Mouse (Mus musculus) intestine, embryonic 14.5 days (tissue): Measurements from ENCODE around the gene Rgl1. TPM values are rescaled to one million over a fixed set of nuclear protein-coding genes. Genes with fewer than 3 reads are reported as not detected.

Experiments
- ATAC-seq: fragments of 200-750 bp; cut with Nextera tagmentation; replicated peaks from 2 replicates; pipeline ENCODE4 v1.8.0; 2017; ENCODE audit warnings: low read depth, moderate number of reproducible peaks, moderate TSS enrichment, moderate library complexity; ENCODE audit not compliant: low FRiP score, low TSS enrichment
- DNase-seq: peaks from one replicate; pipeline ENCODE4 v3.0.0-alpha.2; 2018; ENCODE audit warnings: low spot score
- H3K27ac ChIP-seq: fragments of 300-500 bp; sonication (generic); 2 replicates; pipeline ENCODE4 v1.5.1; 2014; ENCODE audit warnings: low read depth, mild to moderate bottlenecking, control low read depth
- H3K27me3 ChIP-seq: fragments of 300-500 bp; sonication (generic); replicated peaks from 2 replicates; pipeline ENCODE4 v1.6.1; 2014; ENCODE audit warnings: low read length, control low read depth; ENCODE audit not compliant: control insufficient read depth, insufficient read depth
- H3K36me3 ChIP-seq: fragments of 300-500 bp; sonication (generic); 2 replicates; pipeline ENCODE4 v1.6.1; 2014; ENCODE audit warnings: low read length, control low read depth; ENCODE audit not compliant: control insufficient read depth, insufficient read depth
- H3K4me1 ChIP-seq: fragments of 300-500 bp; sonication (generic); replicated peaks from 2 replicates; pipeline ENCODE4 v1.6.1; 2014; ENCODE audit warnings: low read length, control low read depth, mixed read lengths; ENCODE audit not compliant: control insufficient read depth, insufficient read depth
- H3K4me2 ChIP-seq: fragments of 300-500 bp; sonication (generic); 2 replicates; pipeline ENCODE4 v1.6.1; 2014; ENCODE audit warnings: low read length
- H3K4me3 ChIP-seq: fragments of 300-500 bp; sonication (generic); 2 replicates; pipeline ENCODE4 v1.5.1; 2014; ENCODE audit warnings: low read depth, low read length, control low read depth, mixed read lengths
- H3K9ac ChIP-seq: fragments of 300-500 bp; sonication (generic); 2 replicates; pipeline ENCODE4 v1.6.1; 2014; ENCODE audit warnings: mild to moderate bottlenecking, low read length
- H3K9me3 ChIP-seq: fragments of 300-500 bp; sonication (generic); 2 replicates; pipeline ENCODE4 v1.6.1; 2016; ENCODE audit warnings: low read length, control low read depth; ENCODE audit not compliant: control insufficient read depth
- WGBS: fragments of 180-500 bp; shearing (Covaris S2); extraction: QIAGEN DNeasy Blood & Tissue Kit; methylation state at CpG from one replicate; pipeline ENCODE4 v1.1.7; 2014; 5-methylcytosine and 5-hydroxymethylcytosine counted together
- polyA plus RNA-seq: library from polyadenylated mRNA; unstranded; fragments of >200 nt; fragmentation: Nextera tagmentation; extraction: Ambion mirVana; gene quantifications from 2 replicates; pipeline ENCODE4 v1.2.1, GENCODE M21; 2014

The Rgl1 gene
- polyA plus RNA-seq, 1 experiment from 2014 or later, result 50.9 TPM

GRCm38 (mm10) chr1:152531498-152531897, 234.7 kb downstream of the Rgl1 start:
- no peaks in the 10 kb centered on the region for H3K27me3 ChIP-seq
- ATAC-seq, result no peak
- H3K4me3 ChIP-seq, result no peak overlapping the region
- H3K9ac ChIP-seq, result no peak overlapping the region
- peak; percentile 53 for DNase-seq
- no peak overlapping the region for H3K4me2 ChIP-seq
- 39% methylated on average over 15 of the region's 15 CpGs for WGBS
- no peak overlapping the region for H3K27ac ChIP-seq
- peaks cover 37% of the 10 kb centered on the region for H3K36me3 ChIP-seq
- 0 out of 2 replicates have a peak, but pooled peaks cover 7% of the 10 kb centered on the region for H3K4me1 ChIP-seq
- H3K9me3 ChIP-seq, result no peaks in the 10 kb centered on the region

- Histone ChIP-seq H3K36me3 (peaks cover 47% of the 10 kb centered on the region), H3K27ac (no peak overlapping the region), H3K9ac (no peak overlapping the region), H3K4me3 (no peak overlapping the region), H3K27me3 (no peaks in the 10 kb centered on the region), H3K4me2 (no peak overlapping the region), H3K9me3 (no peaks in the 10 kb centered on the region), H3K4me1 (0 out of 2 replicates have a peak, but pooled peaks cover 7% of the 10 kb centered on the region)
- WGBS, result 85% methylated on average over 3 of the region's 3 CpGs
- ATAC-seq, result no peak
- DNase-seq, result no peak
These were observed 237.4 kb downstream of the Rgl1 start for GRCm38 (mm10) chr1:152528778-152529177.

GRCm38 (mm10) chr1:152528214-152528613, 237.9 kb downstream of the Rgl1 start:
- Histone ChIP-seq H3K4me3 (no peak overlapping the region), H3K4me2 (no peak overlapping the region), H3K9me3 (no peaks in the 10 kb centered on the region), H3K9ac (no peak overlapping the region), H3K36me3 (peaks cover 48% of the 10 kb centered on the region), H3K27me3 (no peaks in the 10 kb centered on the region), H3K4me1 (0 out of 2 replicates have a peak, but pooled peaks cover 7% of the 10 kb centered on the region), H3K27ac (no peak overlapping the region)
- DNase-seq (no peak), ATAC-seq (no peak)
- 82% methylated on average over 6 of the region's 6 CpGs for WGBS

GRCm38 (mm10) chr1:152526154-152526553, 240.0 kb downstream of the Rgl1 start:
- Histone ChIP-seq H3K4me2 (no peak overlapping the region), H3K27ac (no peak overlapping the region), H3K4me1 (no peaks in the 10 kb centered on the region), H3K36me3 (peaks cover 61% of the 10 kb centered on the region), H3K4me3 (no peak overlapping the region), H3K27me3 (no peaks in the 10 kb centered on the region), H3K9ac (no peak overlapping the region), H3K9me3 (no peaks in the 10 kb centered on the region)
- 86% methylated on average over 9 of the region's 9 CpGs for WGBS
- no peak for ATAC-seq
- no peak for DNase-seq

- H3K9ac ChIP-seq, result no peak overlapping the region
- WGBS, result 22% methylated on average over 6 of the region's 6 CpGs
- no peak overlapping the region for H3K27ac ChIP-seq
- H3K9me3 ChIP-seq, result no peaks in the 10 kb centered on the region
- H3K36me3 ChIP-seq, result peaks cover 66% of the 10 kb centered on the region
- peak; percentile 81 for DNase-seq
- no peak overlapping the region for H3K4me2 ChIP-seq
- H3K4me3 ChIP-seq, result no peak overlapping the region
- peak; percentile 65 for ATAC-seq
- no peaks in the 10 kb centered on the region for H3K27me3 ChIP-seq
- H3K4me1 ChIP-seq, result no peaks in the 10 kb centered on the region
These were observed 241.0 kb downstream of the Rgl1 start for GRCm38 (mm10) chr1:152524987-152525648.

GRCm38 (mm10) chr1:152524098-152524892, 241.9 kb downstream of the Rgl1 start:
- peaks cover 72% of the 10 kb centered on the region for H3K36me3 ChIP-seq
- H3K4me2 ChIP-seq, result no peak overlapping the region
- no peaks in the 10 kb centered on the region for H3K27me3 ChIP-seq
- ATAC-seq, result no peak
- no peaks in the 10 kb centered on the region for H3K9me3 ChIP-seq
- H3K4me1 ChIP-seq, result no peaks in the 10 kb centered on the region
- H3K27ac ChIP-seq, result no peak overlapping the region
- DNase-seq, result no peak
- H3K4me3 ChIP-seq, result no peak overlapping the region
- H3K9ac ChIP-seq, result no peak overlapping the region
- WGBS, result 82% methylated on average over 22 of the region's 22 CpGs

- Histone ChIP-seq H3K4me3 (no peak overlapping the region), H3K27ac (no peak overlapping the region), H3K4me2 (no peak overlapping the region), H3K9ac (no peak overlapping the region), H3K4me1 (no peaks in the 10 kb centered on the region), H3K9me3 (no peaks in the 10 kb centered on the region), H3K36me3 (peaks cover 79% of the 10 kb centered on the region), H3K27me3 (no peaks in the 10 kb centered on the region)
- 71% methylated on average over 11 of the region's 11 CpGs for WGBS
- DNase-seq, result no peak
- no peak for ATAC-seq
These were observed 242.9 kb downstream of the Rgl1 start for GRCm38 (mm10) chr1:152523292-152523691.

GRCm38 (mm10) chr1:152522226-152522625, 243.9 kb downstream of the Rgl1 start:
- 89% methylated on average over 3 of the region's 3 CpGs for WGBS
- Histone ChIP-seq H3K9ac (no peak overlapping the region), H3K36me3 (peaks cover 74% of the 10 kb centered on the region)

More at GRCm38 (mm10) chr1:152522226-152522625, 243.9 kb downstream of the Rgl1 start:
- H3K4me3 ChIP-seq, result no peak overlapping the region
- DNase-seq (no peak), ATAC-seq (no peak)
- no peak overlapping the region for H3K27ac ChIP-seq
- H3K4me2 ChIP-seq, result no peak overlapping the region
- no peaks in the 10 kb centered on the region for H3K27me3 ChIP-seq
- no peaks in the 10 kb centered on the region for H3K4me1 ChIP-seq
- no peaks in the 10 kb centered on the region for H3K9me3 ChIP-seq
